Mouse (Mus musculus): Measurements from ENCODE around the gene BC049715. TPM values are rescaled to one million over a fixed set of nuclear protein-coding genes. Genes with fewer than 3 reads are reported as not detected.

BC049715 gene
- polyA plus RNA-seq, 1 experiment from 2014 or later, result 2.3 TPM

DNA sequence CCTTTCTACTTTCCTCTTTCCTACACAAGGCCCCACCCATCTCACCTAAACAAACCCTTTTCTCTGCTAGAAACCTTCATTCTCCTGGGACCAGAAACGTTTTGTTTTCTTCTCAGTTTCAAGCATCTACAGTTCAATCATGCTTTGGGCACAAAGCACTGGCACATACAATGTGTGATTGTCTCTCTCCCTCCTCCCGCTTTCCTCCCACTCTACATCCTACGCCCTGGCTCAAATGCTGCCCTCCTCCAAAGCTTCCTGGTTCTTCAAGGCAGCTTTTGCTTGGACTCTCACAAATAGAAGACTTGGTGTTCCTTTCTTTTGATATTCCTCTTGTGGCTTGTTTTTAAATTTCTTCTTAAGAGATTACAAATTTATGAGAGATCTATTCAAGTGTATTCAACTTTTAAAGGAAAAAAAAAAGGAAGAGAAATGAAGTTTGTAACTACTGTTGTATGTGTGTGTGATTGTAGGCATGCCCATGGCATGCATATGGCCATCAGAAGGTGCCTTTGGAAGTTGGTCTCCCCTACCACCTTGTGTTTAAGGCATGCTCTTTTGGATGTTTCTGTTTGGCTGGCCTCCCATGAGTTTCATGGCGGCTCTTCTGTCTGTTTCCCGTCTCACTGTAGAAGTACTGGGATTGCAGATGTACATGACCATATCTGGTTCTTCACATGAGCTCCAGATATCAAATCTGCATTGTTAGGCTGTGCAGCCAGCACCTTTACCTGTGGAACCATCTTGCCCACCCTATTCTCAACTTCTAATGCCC, 18.5 kb downstream of the BC049715 start:
- no peak for DNase-seq (ENCODE audit: low spot score)
- no peaks in the 10 kb centered on the region for H3K27me3 ChIP-seq (ENCODE audit: insufficient read depth, poor library complexity, severe bottlenecking)
- H3K36me3 ChIP-seq, result no peaks in the 10 kb centered on the region
- H3K27ac ChIP-seq, result no peak overlapping the region
- H3K9me3 ChIP-seq, result no peaks in the 10 kb centered on the region
- WGBS, result 64% methylated on average over 5 of the region's 5 CpGs
- H3K4me1 ChIP-seq (replicated peaks), result no peaks in the 10 kb centered on the region; the same call in 1 of the 2 replicates
- H3K4me3 ChIP-seq, result no peak overlapping the region

DNA sequence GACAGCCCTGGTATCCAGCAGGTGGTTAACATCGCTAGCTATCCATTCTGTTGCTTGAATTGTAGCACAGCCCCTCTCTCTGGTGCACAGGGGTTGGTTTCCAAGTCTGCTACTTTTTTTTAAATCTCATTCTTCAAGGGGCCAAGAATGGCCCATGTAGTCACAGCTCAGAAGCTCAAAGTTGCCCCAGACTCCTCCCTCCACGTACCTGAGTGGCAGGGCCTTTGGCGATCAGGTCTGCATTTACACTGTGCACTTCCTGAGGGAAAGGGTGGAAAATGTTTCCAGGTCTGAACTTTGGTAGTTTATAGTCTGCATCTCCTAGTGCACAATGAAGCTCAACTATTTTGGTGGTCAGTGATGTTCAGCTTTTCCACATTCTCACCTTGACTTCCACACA, 19.8 kb downstream of the BC049715 start:
- Histone ChIP-seq H3K4me1 (replicated peaks) (no peaks in the 10 kb centered on the region; the same call in 1 of the 2 replicates), H3K27ac (no peak overlapping the region), H3K4me3 (no peak overlapping the region), H3K36me3 (no peaks in the 10 kb centered on the region), H3K9me3 (no peaks in the 10 kb centered on the region), H3K27me3 (ENCODE audit: insufficient read depth, poor library complexity, severe bottlenecking) (no peaks in the 10 kb centered on the region)
- DNase-seq (ENCODE audit: low spot score), result no peak
- 92% methylated on average over 3 of the region's 3 CpGs for WGBS

GRCm38 (mm10) chr6:136847790-136848189, 20.4 kb downstream of the BC049715 start:
- Histone ChIP-seq H3K4me3 (no peak overlapping the region), H3K27me3 (ENCODE audit: insufficient read depth, poor library complexity, severe bottlenecking) (no peaks in the 10 kb centered on the region), H3K9me3 (no peaks in the 10 kb centered on the region), H3K4me1 (replicated peaks) (peaks cover 3% of the 10 kb centered on the region; the same call in 1 of the 2 replicates), H3K36me3 (no peaks in the 10 kb centered on the region), H3K27ac (no peak overlapping the region)
- WGBS, result 26% methylated on average over 2 of the region's 2 CpGs
- peak; percentile 46 for DNase-seq (ENCODE audit: low spot score)

GRCm38 (mm10) chr6:136848399-136848798, 21.0 kb downstream of the BC049715 start:
- DNase-seq (ENCODE audit: low spot score), result no peak
- 94% methylated on average over 8 of the region's 8 CpGs for WGBS
- no peak overlapping the region for H3K4me3 ChIP-seq
- H3K4me1 ChIP-seq (replicated peaks), result peaks cover 5% of the 10 kb centered on the region; the same call in 1 of the 2 replicates
- no peaks in the 10 kb centered on the region for H3K9me3 ChIP-seq
- no peaks in the 10 kb centered on the region for H3K36me3 ChIP-seq
- H3K27me3 ChIP-seq (ENCODE audit: insufficient read depth, poor library complexity, severe bottlenecking), result no peaks in the 10 kb centered on the region
- H3K27ac ChIP-seq, result no peak overlapping the region

- Histone ChIP-seq H3K4me1 (replicated peaks) (peaks cover 5% of the 10 kb centered on the region; the same call in 1 of the 2 replicates), H3K27me3 (ENCODE audit: insufficient read depth, poor library complexity, severe bottlenecking) (no peaks in the 10 kb centered on the region), H3K9me3 (no peaks in the 10 kb centered on the region), H3K27ac (no peak overlapping the region), H3K36me3 (no peaks in the 10 kb centered on the region), H3K4me3 (no peak overlapping the region)
- WGBS, result 88% methylated on average over 5 of the region's 5 CpGs
- DNase-seq (ENCODE audit: low spot score), result no peak
Observed at GRCm38 (mm10) chr6:136848971-136849370, 21.5 kb downstream of the BC049715 start.

DNA sequence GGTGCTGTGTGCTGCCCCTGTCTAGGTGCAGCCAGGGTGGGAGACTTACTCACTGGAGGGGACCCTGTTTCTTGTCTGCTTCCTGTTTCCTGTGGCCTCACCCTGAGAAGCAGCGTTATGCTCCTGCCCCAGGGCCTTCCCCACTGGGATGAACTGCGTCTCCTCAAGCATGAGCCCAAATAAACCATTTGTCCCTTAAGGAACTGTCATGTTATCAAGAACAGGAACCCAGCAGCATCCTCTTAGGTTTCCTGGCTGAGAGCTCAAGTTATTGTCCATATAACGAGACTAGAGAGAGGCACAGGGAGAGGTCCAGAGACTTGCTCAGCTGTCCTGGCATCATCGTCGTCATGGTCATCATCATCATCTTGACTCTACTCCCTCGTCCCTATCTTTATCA, 22.8 kb downstream of the BC049715 start:
- WGBS, result 81% methylated on average over 6 of the region's 6 CpGs
- Histone ChIP-seq H3K9me3 (no peaks in the 10 kb centered on the region), H3K27ac (no peak overlapping the region), H3K4me3 (no peak overlapping the region), H3K4me1 (replicated peaks) (peaks cover 5% of the 10 kb centered on the region; the same call in 1 of the 2 replicates), H3K27me3 (ENCODE audit: insufficient read depth, poor library complexity, severe bottlenecking) (no peaks in the 10 kb centered on the region), H3K36me3 (no peaks in the 10 kb centered on the region)
- no peak for DNase-seq (ENCODE audit: low spot score)

GRCm38 (mm10) chr6:136852348-136852747, 24.9 kb downstream of the BC049715 start:
- Histone ChIP-seq H3K36me3 (no peaks in the 10 kb centered on the region), H3K4me1 (replicated peaks) (peaks cover 6% of the 10 kb centered on the region; the same call in 1 of the 2 replicates), H3K4me3 (no peak overlapping the region), H3K27me3 (ENCODE audit: insufficient read depth, poor library complexity, severe bottlenecking) (no peaks in the 10 kb centered on the region), H3K9me3 (no peaks in the 10 kb centered on the region), H3K27ac (0 out of 2 replicates have a peak overlapping the region, but pooled peaks have one; percentile 53)
- DNase-seq (ENCODE audit: low spot score), result no peak
- 87% methylated on average over 4 of the region's 4 CpGs for WGBS

GRCm38 (mm10) chr6:136852762-136853161, 25.3 kb downstream of the BC049715 start:
- DNase-seq (ENCODE audit: low spot score), result peak; percentile 22

DNA sequence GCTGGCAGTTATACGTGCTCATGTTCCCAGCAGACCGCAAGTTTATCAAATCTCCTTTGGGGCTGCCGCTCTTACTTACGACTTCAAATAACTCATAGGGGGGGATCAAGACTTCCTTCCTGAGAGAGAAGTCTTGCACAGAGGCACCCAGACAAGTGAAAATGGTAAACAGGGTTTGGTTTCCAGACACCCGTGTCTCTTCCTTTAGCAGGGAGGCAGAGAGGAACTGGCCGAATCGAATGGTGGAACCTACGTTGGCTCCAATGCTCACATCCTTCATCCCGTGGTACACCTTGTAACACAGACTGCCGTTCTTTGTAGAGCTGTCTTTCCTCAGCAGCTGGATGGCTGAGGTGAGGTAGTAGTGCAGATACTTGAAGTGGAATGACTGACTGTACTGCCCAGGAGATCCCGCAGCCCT, 26.9 kb downstream of the BC049715 start:
- Histone ChIP-seq H3K36me3 (no peaks in the 10 kb centered on the region), H3K4me1 (replicated peaks) (peaks cover 12% of the 10 kb centered on the region; the same call in 1 of the 2 replicates), H3K9me3 (no peaks in the 10 kb centered on the region), H3K4me3 (no peak overlapping the region), H3K27me3 (ENCODE audit: insufficient read depth, poor library complexity, severe bottlenecking) (no peaks in the 10 kb centered on the region), H3K27ac (no peak overlapping the region)
- no peak for DNase-seq (ENCODE audit: low spot score)
- 93% methylated on average over 11 of the region's 11 CpGs for WGBS

More at GRCm38 (mm10) chr6:136852762-136853161, 25.3 kb downstream of the BC049715 start:
- Histone ChIP-seq H3K27ac (0 out of 2 replicates have a peak overlapping the region, but pooled peaks have one; percentile 53), H3K36me3 (no peaks in the 10 kb centered on the region), H3K27me3 (ENCODE audit: insufficient read depth, poor library complexity, severe bottlenecking) (no peaks in the 10 kb centered on the region), H3K4me3 (no peak overlapping the region), H3K9me3 (no peaks in the 10 kb centered on the region), H3K4me1 (replicated peaks) (peaks cover 10% of the 10 kb centered on the region; the same call in 1 of the 2 replicates)
- 62% methylated on average over 3 of the region's 3 CpGs for WGBS

DNA sequence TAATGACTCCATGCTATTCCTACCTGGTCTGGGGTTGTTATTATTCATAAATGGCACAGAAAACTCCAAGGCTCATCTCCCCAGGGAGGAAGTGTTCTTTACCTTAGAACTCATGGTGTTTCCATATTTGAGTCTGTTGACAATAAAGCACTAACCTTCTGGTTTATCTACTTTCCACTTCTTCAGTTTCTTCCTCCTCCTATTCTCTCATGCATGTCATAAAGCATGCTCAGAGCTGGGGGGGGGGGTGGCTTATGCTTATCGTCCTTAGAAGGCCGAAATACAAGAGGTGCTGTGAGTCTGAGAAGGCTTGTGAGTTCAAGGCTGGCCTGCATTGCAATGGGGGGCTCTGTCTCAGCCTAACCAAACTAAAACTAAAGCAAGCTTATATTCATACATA, 27.8 kb downstream of the BC049715 start:
- WGBS, result 82% methylated on average over 2 of the region's 2 CpGs
- Histone ChIP-seq H3K27me3 (ENCODE audit: insufficient read depth, poor library complexity, severe bottlenecking) (no peaks in the 10 kb centered on the region), H3K4me3 (no peak overlapping the region), H3K27ac (no peak overlapping the region), H3K9me3 (no peaks in the 10 kb centered on the region), H3K36me3 (no peaks in the 10 kb centered on the region), H3K4me1 (replicated peaks) (peaks cover 12% of the 10 kb centered on the region; the same call in 1 of the 2 replicates)
- no peak for DNase-seq (ENCODE audit: low spot score)

GRCm38 (mm10) chr6:136856071-136856636, 28.7 kb downstream of the BC049715 start:
- H3K27ac ChIP-seq, result no peak overlapping the region

DNA sequence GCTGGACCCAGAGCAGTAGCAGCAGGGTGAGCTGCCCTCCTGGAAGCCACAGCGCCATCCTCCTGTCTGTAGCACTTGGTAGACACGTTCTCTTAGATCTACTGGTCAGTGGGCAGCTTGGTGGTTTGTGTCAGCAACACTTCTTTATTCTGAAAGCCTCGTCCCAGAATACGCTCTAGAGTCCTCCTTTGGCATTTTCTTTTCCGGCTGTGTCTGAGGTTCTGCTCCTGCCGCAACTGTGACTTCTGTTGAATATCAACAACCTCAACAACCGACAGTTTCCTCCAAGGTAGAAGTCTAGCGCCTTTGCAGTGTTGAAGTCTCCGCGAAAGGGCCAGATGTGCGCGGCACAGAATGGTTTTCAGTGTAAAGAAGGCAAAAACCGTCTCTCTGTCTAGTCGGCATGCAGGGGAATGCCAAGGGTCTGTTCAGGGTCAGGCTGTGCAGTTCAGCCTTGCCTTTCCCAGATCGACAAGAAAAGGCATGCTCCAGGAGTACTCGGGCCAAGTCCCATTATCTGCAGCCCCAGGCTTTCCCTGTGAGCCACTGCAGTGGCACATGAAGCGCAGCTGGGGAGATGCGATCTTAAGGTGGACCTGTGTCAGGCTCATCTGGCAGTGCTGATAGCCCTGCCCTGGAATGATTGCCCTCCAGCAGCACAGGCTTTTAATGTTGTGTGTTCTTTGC, 29.9 kb downstream of the BC049715 start, which contains the start of gene Art4:
Art4 (minus strand) TSS at position 548 of the 687 bp plus-strand sequence.
- H3K4me1 ChIP-seq (replicated peaks), result peaks cover 12% of the 10 kb centered on the region; the same call in 1 of the 2 replicates
- H3K9me3 ChIP-seq, result no peaks in the 10 kb centered on the region
- DNase-seq (ENCODE audit: low spot score), result no peak
- no peaks in the 10 kb centered on the region for H3K27me3 ChIP-seq (ENCODE audit: insufficient read depth, poor library complexity, severe bottlenecking)
- H3K27ac ChIP-seq, result peak within 1 kb of the TSS; percentile 69
- H3K4me3 ChIP-seq, result peak within 1 kb of the TSS; percentile 26; the same call in 1 of the 2 replicates
- WGBS, result 79% methylated on average over 18 of the region's 18 CpGs
- no peaks in the 10 kb centered on the region for H3K36me3 ChIP-seq

More at GRCm38 (mm10) chr6:136856071-136856636, 28.7 kb downstream of the BC049715 start:
- no peaks in the 10 kb centered on the region for H3K9me3 ChIP-seq
- no peak for DNase-seq (ENCODE audit: low spot score)
- no peaks in the 10 kb centered on the region for H3K36me3 ChIP-seq
- peak overlapping the region; percentile 14; the same call in 1 of the 2 replicates for H3K4me3 ChIP-seq
- peaks cover 12% of the 10 kb centered on the region; the same call in 1 of the 2 replicates for H3K4me1 ChIP-seq (replicated peaks)
- H3K27me3 ChIP-seq (ENCODE audit: insufficient read depth, poor library complexity, severe bottlenecking), result no peaks in the 10 kb centered on the region
- WGBS, result 75% methylated on average over 14 of the region's 14 CpGs
